Mouse (Mus musculus) embryonic fibroblast, embryonic 13.5 days (primary cell): Measurements from ENCODE around the gene Car15.

ENCODE experiments used
- CTCF ChIP-seq: IDR thresholded peaks from 2 replicates; pipeline ENCODE4 v1.5.1; 2011; ENCODE audit warnings: mild to moderate bottlenecking, control low read depth, low read length, moderate library complexity, borderline replicate concordance; ENCODE audit not compliant: insufficient read depth
- POLR2A ChIP-seq: IDR thresholded peaks from 2 replicates; pipeline ENCODE4 v1.6.1; 2011; ENCODE audit warnings: low read depth, mild to moderate bottlenecking, control low read depth, low read length, moderate library complexity

DNA sequence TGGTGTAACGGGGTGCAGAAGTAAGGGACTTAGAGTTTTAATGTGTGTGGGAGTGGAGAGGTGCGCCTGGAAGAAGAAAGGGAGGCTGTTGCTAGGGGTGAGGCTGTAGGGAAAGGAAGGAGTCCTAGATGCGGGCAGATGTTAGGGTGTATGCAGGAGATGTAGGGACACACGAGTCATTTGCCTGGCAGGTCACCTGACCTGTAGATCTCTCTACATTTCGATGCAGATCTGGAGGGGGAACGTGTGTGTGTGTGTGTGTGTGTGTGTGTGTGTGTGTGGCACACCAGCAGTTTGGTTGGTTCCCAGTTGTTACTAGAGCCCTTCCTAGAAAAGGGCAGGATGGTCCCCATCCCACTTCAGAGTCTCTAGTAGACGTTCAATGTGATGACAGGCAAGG lies 33.2 kb downstream of the Car15 start:
- TF ChIP-seq CTCF (no peak), POLR2A (no peak)
